Mouse (Mus musculus): ENCODE data around the gene Glyctk. TPM values are rescaled to one million over a fixed set of nuclear protein-coding genes. Genes with fewer than 3 reads are reported as not detected.

The Glyctk gene
- total RNA-seq, 1 experiment, result 3.2 TPM

GRCm38 (mm10) chr9:106175552-106176200, 17.7 kb upstream of the Glyctk start:
- H3K9ac ChIP-seq (ENCODE audit: insufficient read depth, low read depth, low read length, poor library complexity, severe bottlenecking), result no peak overlapping the region
- peaks cover 30% of the 10 kb centered on the region for H3K36me3 ChIP-seq (ENCODE audit: control insufficient read depth, insufficient read depth, low read length, poor library complexity, severe bottlenecking)
- DNase-seq (ENCODE audit: low read depth, low spot score), result no peak
- TF ChIP-seq CHD2 (IDR thresholded peaks at IDR 0.05; ENCODE audit: low read depth, low read length) (no peak), ZC3H11A (IDR thresholded peaks at IDR 0.05; ENCODE audit: borderline replicate concordance, low read depth, low read length) (no peak), HCFC1 (IDR thresholded peaks at IDR 0.05; ENCODE audit: borderline replicate concordance, insufficient read depth, low read length) (no peak), ZNF384 (IDR thresholded peaks at IDR 0.05; ENCODE audit: low read depth, low read length) (no peak), MAFK (IDR thresholded peaks at IDR 0.05; ENCODE audit: insufficient read depth, low read depth, low read length) (no peak)
- no peak overlapping the region for H3K27ac ChIP-seq (ENCODE audit: insufficient read depth, low read depth, low read length, poor library complexity, severe bottlenecking)
- no peak overlapping the region for H3K4me3 ChIP-seq (ENCODE audit: insufficient read depth in 1 of 2, low read depth in 1 of 2, low read length in 2 of 2, poor library complexity in 1 of 2, severe bottlenecking in 1 of 2)
- in situ Hi-C loops (cut with MboI; ENCODE audit: low sequenced_read_pairs in 2 of 2, unreplicated experiment in 2 of 2), result no loop called here
- peaks cover 9 to 11% of the 10 kb centered on the region in 2 experiments for H3K4me1 ChIP-seq (ENCODE audit: control insufficient read depth in 2 of 2, insufficient read depth in 2 of 2, low read length in 2 of 2, poor library complexity in 1 of 2)
- no peaks in the 10 kb centered on the region for H3K9me3 ChIP-seq (ENCODE audit: control insufficient read depth, insufficient read depth, low read depth, low read length)

- in situ Hi-C loops (cut with MboI; ENCODE audit: low sequenced_read_pairs in 2 of 2, unreplicated experiment in 2 of 2), result no loop called here
- Histone ChIP-seq H3K4me3 (ENCODE audit: insufficient read depth in 1 of 2, low read depth in 1 of 2, low read length in 2 of 2, poor library complexity in 1 of 2, severe bottlenecking in 1 of 2) (peak overlapping the region in 1 of 2 experiments; percentile 40; a peak in 2 of 4 replicates), H3K9ac (ENCODE audit: insufficient read depth, low read depth, low read length, poor library complexity, severe bottlenecking) (peak overlapping the region; percentile 52; the same call in 1 of the 2 replicates), H3K27ac (ENCODE audit: insufficient read depth, low read depth, low read length, poor library complexity, severe bottlenecking) (no peak overlapping the region), H3K4me1 (ENCODE audit: control insufficient read depth in 2 of 2, insufficient read depth in 2 of 2, low read length in 2 of 2, poor library complexity in 1 of 2) (peaks cover 10 to 12% of the 10 kb centered on the region in 2 experiments), H3K36me3 (ENCODE audit: control insufficient read depth, insufficient read depth, low read length, poor library complexity, severe bottlenecking) (peaks cover 19% of the 10 kb centered on the region), H3K9me3 (ENCODE audit: control insufficient read depth, insufficient read depth, low read depth, low read length) (no peaks in the 10 kb centered on the region)
- no peak for DNase-seq (ENCODE audit: low read depth, low spot score)
- no peak for TF ChIP-seq CHD2 (IDR thresholded peaks at IDR 0.05; ENCODE audit: low read depth, low read length)
- TF ChIP-seq ZC3H11A (IDR thresholded peaks at IDR 0.05; ENCODE audit: borderline replicate concordance, low read depth, low read length), result no peak
- TF ChIP-seq ZNF384 (IDR thresholded peaks at IDR 0.05; ENCODE audit: low read depth, low read length), result no peak
- TF ChIP-seq HCFC1 (IDR thresholded peaks at IDR 0.05; ENCODE audit: borderline replicate concordance, insufficient read depth, low read length), result no peak
- TF ChIP-seq MAFK (IDR thresholded peaks at IDR 0.05; ENCODE audit: insufficient read depth, low read depth, low read length), result no peak
Observed at GRCm38 (mm10) chr9:106173363-106173762, 15.4 kb upstream of the Glyctk start.

- TF ChIP-seq CHD2 (IDR thresholded peaks at IDR 0.05; ENCODE audit: low read depth, low read length) (no peak), HCFC1 (IDR thresholded peaks at IDR 0.05; ENCODE audit: borderline replicate concordance, insufficient read depth, low read length) (no peak), ZNF384 (IDR thresholded peaks at IDR 0.05; ENCODE audit: low read depth, low read length) (no peak), MAFK (IDR thresholded peaks at IDR 0.05; ENCODE audit: insufficient read depth, low read depth, low read length) (no peak), ZC3H11A (IDR thresholded peaks at IDR 0.05; ENCODE audit: borderline replicate concordance, low read depth, low read length) (no peak)
- Histone ChIP-seq H3K4me1 (ENCODE audit: control insufficient read depth in 2 of 2, insufficient read depth in 2 of 2, low read length in 2 of 2, poor library complexity in 1 of 2) (peaks cover 9 to 10% of the 10 kb centered on the region in 2 experiments), H3K9me3 (ENCODE audit: control insufficient read depth, insufficient read depth, low read depth, low read length) (no peaks in the 10 kb centered on the region), H3K9ac (ENCODE audit: insufficient read depth, low read depth, low read length, poor library complexity, severe bottlenecking) (no peak overlapping the region), H3K27ac (ENCODE audit: insufficient read depth, low read depth, low read length, poor library complexity, severe bottlenecking) (no peak overlapping the region; the same call in 1 of the 2 replicates), H3K36me3 (ENCODE audit: control insufficient read depth, insufficient read depth, low read length, poor library complexity, severe bottlenecking) (peaks cover 12% of the 10 kb centered on the region), H3K4me3 (ENCODE audit: insufficient read depth in 1 of 2, low read depth in 1 of 2, low read length in 2 of 2, poor library complexity in 1 of 2, severe bottlenecking in 1 of 2) (peak overlapping the region; percentile 87 to 100)
- in situ Hi-C loops (cut with MboI; ENCODE audit: low sequenced_read_pairs in 2 of 2, unreplicated experiment in 2 of 2), result no loop called here
- no peak for DNase-seq (ENCODE audit: low read depth, low spot score)
Observed at GRCm38 (mm10) chr9:106172527-106172926, 14.6 kb upstream of the Glyctk start.

GRCm38 (mm10) chr9:106171346-106172158, 13.6 kb upstream of the Glyctk start:
- DNase-seq (ENCODE audit: low read depth, low spot score), result peak; percentile 70
- TF ChIP-seq HCFC1 (IDR thresholded peaks at IDR 0.05; ENCODE audit: borderline replicate concordance, insufficient read depth, low read length) (no peak), CHD2 (IDR thresholded peaks at IDR 0.05; ENCODE audit: low read depth, low read length) (0 out of 2 replicates have a peak, but pooled peaks have one; percentile 15)
- Histone ChIP-seq H3K9ac (ENCODE audit: insufficient read depth, low read depth, low read length, poor library complexity, severe bottlenecking) (peak overlapping the region; percentile 100), H3K27ac (ENCODE audit: insufficient read depth, low read depth, low read length, poor library complexity, severe bottlenecking) (peak overlapping the region; percentile 97), H3K4me1 (ENCODE audit: control insufficient read depth in 2 of 2, insufficient read depth in 2 of 2, low read length in 2 of 2, poor library complexity in 1 of 2) (peaks cover 9 to 12% of the 10 kb centered on the region in 2 experiments), H3K36me3 (ENCODE audit: control insufficient read depth, insufficient read depth, low read length, poor library complexity, severe bottlenecking) (peaks cover 7% of the 10 kb centered on the region), H3K9me3 (ENCODE audit: control insufficient read depth, insufficient read depth, low read depth, low read length) (no peaks in the 10 kb centered on the region), H3K4me3 (ENCODE audit: insufficient read depth in 1 of 2, low read depth in 1 of 2, low read length in 2 of 2, poor library complexity in 1 of 2, severe bottlenecking in 1 of 2) (peak overlapping the region; percentile 87 to 100)
- in situ Hi-C loops (cut with MboI; ENCODE audit: low sequenced_read_pairs in 2 of 2, unreplicated experiment in 2 of 2), result no loop called here

All from ES-E14 (cell line).